Mouse (Mus musculus): ENCODE measurements at regions not wholly inside any gene's neighbourhood (a gene's known extent, or its start where the extent isn't known, plus 50 kb on each side); places are given as distances from the start of the nearest gene placed in this dataset.

- DNase-seq (ENCODE audit: extremely low spot score in 1 of 2, low spot score in 2 of 2) = peak in 1 of 2 experiments; percentile 10
- intact Hi-C loops (cut with DNase I) = no loop called here
- Histone ChIP-seq H3K4me3 (no peak overlapping the region), H3K27ac (no peak overlapping the region)
- no peak for TF ChIP-seq CTCF (IDR thresholded peaks at IDR 0.05)
These were observed 251.2 kb downstream of the Tfap2b start for GRCm38 (mm10) chr1:19459876-19460275.

GRCm38 (mm10) chr1:19473561-19473960 lies 264.8 kb downstream of the Tfap2b start:
- no peak for DNase-seq (ENCODE audit: extremely low spot score in 1 of 2, low spot score in 2 of 2)
- no peak overlapping the region for H3K27ac ChIP-seq
- intact Hi-C loops (cut with DNase I) = no loop called here
- no peak overlapping the region for H3K4me3 ChIP-seq
- TF ChIP-seq CTCF (IDR thresholded peaks at IDR 0.05) = no peak
